Mouse (Mus musculus): Measurements from ENCODE around the gene Tirap. TPM values are rescaled to one million over a fixed set of nuclear protein-coding genes. Genes with fewer than 3 reads are reported as not detected.
"Not testable (repeated sequence)": the region's sequence is repeated elsewhere in the genome, so short reads cannot be mapped to it uniquely, and the experiment has no call there.

Gene Tirap
- polyA plus RNA-seq, 1 experiment from 2014 or later: 19.6 TPM

DNA sequence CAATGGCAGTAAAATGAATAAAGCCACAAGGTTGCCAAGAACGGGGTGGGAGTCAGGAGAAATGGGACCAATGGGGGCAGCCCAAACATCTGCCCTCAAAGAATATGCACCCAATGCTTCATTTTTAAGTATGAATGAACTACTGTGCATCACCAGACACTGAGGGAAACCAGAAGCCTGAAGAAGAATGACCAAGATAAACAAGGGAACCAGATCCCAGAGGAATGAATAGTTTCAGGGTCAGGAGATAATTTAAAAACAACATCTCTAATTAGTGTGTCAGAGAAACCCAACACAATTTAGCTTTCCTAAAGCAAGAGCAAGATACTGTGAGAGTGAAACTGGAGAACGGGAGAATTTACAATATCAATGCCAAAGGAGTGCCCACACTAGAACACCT, 39.4 kb downstream of the Tirap start:
- H3K9me3 ChIP-seq (replicated peaks): no peaks in the 10 kb centered on the region

DNA sequence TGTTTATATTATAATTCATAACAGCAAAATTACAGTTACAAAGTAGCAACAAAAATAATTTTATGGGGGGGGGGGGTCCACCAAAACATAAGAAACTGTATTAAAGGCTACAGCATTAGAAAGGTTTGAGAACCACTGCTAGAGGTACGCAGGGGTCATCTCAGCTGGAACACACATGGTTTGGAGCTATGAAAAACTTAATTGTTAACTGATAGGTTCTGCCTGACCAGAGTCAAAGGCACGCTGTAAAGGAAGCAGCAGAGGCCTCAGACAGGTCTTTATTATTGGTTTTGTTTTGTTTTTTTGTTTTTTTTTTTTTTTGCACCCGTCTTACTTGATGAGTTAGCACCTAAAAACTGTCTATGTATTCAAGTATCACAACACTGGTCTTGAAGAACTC, 41.6 kb downstream of the Tirap start:
- Histone ChIP-seq H3K4me1 (no peaks in the 10 kb centered on the region), H3K27me3 (ENCODE audit: low read depth, poor library complexity, severe bottlenecking) (no peaks in the 10 kb centered on the region), H3K4me3 (no peak overlapping the region), H3K9me3 (replicated peaks) (no peaks in the 10 kb centered on the region), H3K36me3 (peaks cover 25% of the 10 kb centered on the region), H3K27ac (replicated peaks) (no peak overlapping the region)
- 86% methylated on average over 3 of the region's 3 CpGs for WGBS
- DNase-seq (ENCODE audit: low spot score): no peak

More for the DNA sequence above, 39.4 kb downstream of the Tirap start:
- no peaks in the 10 kb centered on the region for H3K27me3 ChIP-seq (ENCODE audit: low read depth, poor library complexity, severe bottlenecking)
- peaks cover 34% of the 10 kb centered on the region for H3K36me3 ChIP-seq
- H3K4me3 ChIP-seq: no peak overlapping the region
- H3K27ac ChIP-seq (replicated peaks): no peak overlapping the region
- DNase-seq (ENCODE audit: low spot score): no peak
- 90% methylated on average over 2 of the region's 2 CpGs for WGBS
- no peaks in the 10 kb centered on the region for H3K4me1 ChIP-seq

DNA sequence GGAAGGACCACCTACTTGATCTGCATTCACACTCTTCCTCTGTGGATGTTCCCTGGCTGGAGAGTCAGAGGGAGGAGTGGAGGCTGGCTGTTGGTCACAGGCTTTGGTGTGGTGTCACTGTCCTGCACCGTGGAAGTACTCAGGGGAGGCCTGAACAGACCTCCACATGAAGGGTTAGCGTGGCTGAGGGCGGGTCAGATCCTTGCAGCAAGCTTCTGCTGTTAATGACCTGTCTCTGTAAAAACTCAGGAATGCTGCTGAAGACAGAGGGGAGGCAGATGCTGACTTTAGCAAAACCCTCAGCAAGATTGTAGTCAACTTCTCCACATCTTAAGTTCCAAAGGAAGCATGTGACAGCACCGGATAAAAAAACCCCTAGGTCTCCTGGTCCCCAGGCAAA, 43.2 kb downstream of the Tirap start:
- peaks cover 12% of the 10 kb centered on the region for H3K36me3 ChIP-seq
- H3K27me3 ChIP-seq (ENCODE audit: low read depth, poor library complexity, severe bottlenecking): no peaks in the 10 kb centered on the region
- DNase-seq (ENCODE audit: low spot score): no peak
- WGBS: 83% methylated on average over 4 of the region's 4 CpGs
- no peak overlapping the region for H3K4me3 ChIP-seq
- H3K4me1 ChIP-seq: no peaks in the 10 kb centered on the region
- H3K27ac ChIP-seq (replicated peaks): no peak overlapping the region
- H3K9me3 ChIP-seq (replicated peaks): no peaks in the 10 kb centered on the region

GRCm38 (mm10) chr9:35156002-35156710, 43.9 kb downstream of the Tirap start:
- H3K4me1 ChIP-seq: no peaks in the 10 kb centered on the region
- H3K36me3 ChIP-seq: peaks cover 9% of the 10 kb centered on the region
- no peak for DNase-seq (ENCODE audit: low spot score)
- 93% methylated on average over 5 of the region's 5 CpGs for WGBS
- H3K4me3 ChIP-seq: no peak overlapping the region
- H3K9me3 ChIP-seq (replicated peaks): no peaks in the 10 kb centered on the region
- H3K27ac ChIP-seq (replicated peaks): no peak overlapping the region
- no peaks in the 10 kb centered on the region for H3K27me3 ChIP-seq (ENCODE audit: low read depth, poor library complexity, severe bottlenecking)

DNA sequence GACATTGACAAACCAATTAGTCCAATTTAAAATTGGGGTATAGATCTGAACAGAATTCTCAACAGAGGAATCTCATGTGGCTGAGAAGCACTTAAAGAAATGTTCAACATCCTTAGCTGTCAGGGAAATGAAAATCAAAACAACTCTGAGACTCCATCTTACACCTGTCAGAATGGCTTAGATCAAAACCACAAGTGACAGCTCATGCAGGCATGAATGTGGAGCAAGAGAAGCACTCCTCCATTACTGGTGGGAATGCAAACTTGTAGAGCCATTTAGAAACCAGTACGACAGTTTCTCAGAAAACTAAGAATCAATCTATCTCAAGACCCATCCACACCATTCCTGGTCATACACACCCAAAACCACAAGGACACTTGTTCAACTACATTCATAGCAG, 47.2 kb downstream of the Tirap start:
- Histone ChIP-seq H3K27ac (replicated peaks) (no peak overlapping the region), H3K9me3 (replicated peaks) (no peaks in the 10 kb centered on the region), H3K36me3 (peaks cover 9% of the 10 kb centered on the region), H3K4me3 (no peak overlapping the region), H3K4me1 (no peaks in the 10 kb centered on the region), H3K27me3 (ENCODE audit: low read depth, poor library complexity, severe bottlenecking) (no peaks in the 10 kb centered on the region)
- 95% methylated on average over 1 of the region's 1 CpGs for WGBS
- DNase-seq (ENCODE audit: low spot score): no peak

DNA sequence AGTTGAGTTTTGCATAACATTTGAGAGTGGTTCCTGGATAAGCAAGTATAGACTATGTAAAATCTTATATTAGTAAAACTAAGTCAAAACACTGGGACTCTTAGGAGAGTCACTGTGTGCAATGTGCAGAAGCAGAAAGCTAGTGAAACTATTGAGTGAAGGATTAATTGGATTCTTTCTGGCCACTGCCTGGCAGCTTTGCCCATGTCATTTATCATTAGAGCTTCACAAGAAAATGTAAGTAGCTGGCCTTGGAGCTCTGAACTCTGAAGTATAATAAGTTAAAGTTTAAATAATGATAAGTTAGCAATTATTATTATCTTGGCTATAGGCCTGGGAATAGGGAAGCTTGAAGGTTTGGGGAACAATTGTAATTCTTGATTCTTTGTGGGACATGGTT, 51.3 kb downstream of the Tirap start:
- H3K27ac ChIP-seq (replicated peaks); DNase-seq (ENCODE audit: low spot score); H3K9me3 ChIP-seq (replicated peaks); H3K27me3 ChIP-seq (ENCODE audit: low read depth, poor library complexity, severe bottlenecking); H3K4me3 ChIP-seq; H3K36me3 ChIP-seq; H3K4me1 ChIP-seq: not testable (repeated sequence)

DNA sequence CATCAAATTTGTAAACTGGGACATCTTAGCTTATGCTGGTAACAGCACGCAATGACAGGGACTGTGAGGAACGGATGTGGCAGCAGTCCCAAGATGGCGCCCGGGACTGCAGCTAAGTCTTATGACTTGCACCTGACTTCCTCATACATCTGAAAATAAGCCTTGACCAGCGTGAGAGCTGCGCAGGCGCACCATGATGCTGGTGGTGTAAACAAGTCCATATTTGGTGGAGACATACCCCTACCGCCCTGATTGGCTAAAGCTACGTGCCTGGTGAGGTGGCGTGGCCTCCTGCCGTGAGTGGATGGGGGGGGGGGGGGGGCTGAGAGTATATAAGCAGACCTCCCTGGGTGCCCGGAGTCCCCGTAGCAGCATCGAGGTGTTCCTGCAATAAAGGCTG, 52.8 kb downstream of the Tirap start:
- not testable (repeated sequence) for H3K9me3 ChIP-seq (replicated peaks); H3K4me3 ChIP-seq; H3K4me1 ChIP-seq; H3K27me3 ChIP-seq (ENCODE audit: low read depth, poor library complexity, severe bottlenecking); H3K36me3 ChIP-seq; H3K27ac ChIP-seq (replicated peaks); DNase-seq (ENCODE audit: low spot score)
- 95% methylated on average over 14 of the region's 14 CpGs for WGBS

- Histone ChIP-seq H3K9me3 (replicated peaks) (no peaks in the 10 kb centered on the region), H3K36me3 (0 out of 2 replicates have a peak, but pooled peaks cover 2% of the 10 kb centered on the region), H3K27me3 (ENCODE audit: low read depth, poor library complexity, severe bottlenecking) (no peaks in the 10 kb centered on the region), H3K27ac (replicated peaks) (no peak overlapping the region), H3K4me3 (no peak overlapping the region), H3K4me1 (no peaks in the 10 kb centered on the region)
- 82% methylated on average over 1 of the region's 1 CpGs for WGBS
- DNase-seq (ENCODE audit: low spot score): no peak
Measured at GRCm38 (mm10) chr9:35145829-35146228, 54.3 kb downstream of the Tirap start.

- H3K9me3 ChIP-seq (replicated peaks): no peaks in the 10 kb centered on the region
- H3K27me3 ChIP-seq (ENCODE audit: low read depth, poor library complexity, severe bottlenecking): no peaks in the 10 kb centered on the region
- no peaks in the 10 kb centered on the region for H3K4me1 ChIP-seq
- 0 out of 2 replicates have a peak, but pooled peaks cover 2% of the 10 kb centered on the region for H3K36me3 ChIP-seq
- H3K4me3 ChIP-seq: no peak overlapping the region
- WGBS: 91% methylated on average over 9 of the region's 9 CpGs
- DNase-seq (ENCODE audit: low spot score): no peak
- H3K27ac ChIP-seq (replicated peaks): no peak overlapping the region
Measured at GRCm38 (mm10) chr9:35145118-35145517, 55.0 kb downstream of the Tirap start.

DNA sequence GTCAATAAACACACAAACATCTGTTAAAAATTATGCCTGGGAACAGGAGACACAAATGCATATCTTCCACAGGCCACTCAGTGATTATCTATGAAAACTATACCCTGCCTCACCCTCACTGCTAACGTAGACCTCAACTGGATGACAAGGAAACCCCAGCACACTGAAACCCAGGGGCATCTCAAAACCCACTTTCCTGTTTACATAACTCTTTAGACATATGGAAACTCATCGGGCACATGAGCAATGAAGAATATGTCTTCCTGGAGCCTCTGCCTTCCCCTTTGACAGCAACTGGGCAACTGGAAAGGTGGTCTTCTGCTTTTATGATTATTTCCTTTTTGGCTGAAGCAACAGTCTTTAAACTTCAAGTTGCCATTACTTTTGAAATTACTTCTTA, 57.9 kb downstream of the Tirap start:
- no peak overlapping the region for H3K4me3 ChIP-seq
- no peak for DNase-seq (ENCODE audit: low spot score)
- WGBS: 83% methylated on average over 2 of the region's 2 CpGs

DNA sequence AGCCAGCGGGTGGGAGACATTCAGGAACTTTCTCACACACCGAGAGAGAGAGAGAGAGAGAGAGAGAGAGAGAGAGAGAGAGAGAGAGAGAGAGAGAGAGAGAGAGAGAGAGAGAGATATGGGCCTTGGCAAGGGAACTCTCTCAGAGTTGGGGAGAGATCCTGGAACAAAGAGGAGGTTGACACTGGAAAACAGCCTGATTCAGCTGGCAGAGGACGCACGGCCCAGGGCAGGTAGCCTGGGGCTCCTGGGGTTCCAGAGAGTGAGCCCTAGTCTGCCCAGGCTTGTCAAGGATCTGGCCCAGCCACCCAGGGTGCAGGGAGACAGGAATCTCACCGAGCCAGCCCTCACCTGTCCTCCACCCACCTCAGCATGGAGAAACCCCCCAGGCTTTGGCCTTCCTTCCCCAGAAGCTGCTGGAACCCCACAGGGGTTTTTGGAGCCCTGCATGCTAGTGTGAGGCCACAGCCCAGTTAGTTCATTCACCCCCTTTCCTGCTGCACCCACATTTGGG, 60.8 kb downstream of the Tirap start:
- DNase-seq (ENCODE audit: low spot score): no peak
- H3K36me3 ChIP-seq: peaks cover 20% of the 10 kb centered on the region
- no peaks in the 10 kb centered on the region for H3K27me3 ChIP-seq (ENCODE audit: low read depth, poor library complexity, severe bottlenecking)
- no peaks in the 10 kb centered on the region for H3K9me3 ChIP-seq (replicated peaks)
- 0 out of 2 replicates have a peak overlapping the region, but pooled peaks have one; percentile 55 for H3K27ac ChIP-seq (replicated peaks)
- H3K4me3 ChIP-seq: no peak overlapping the region
- H3K4me1 ChIP-seq: peaks cover 9% of the 10 kb centered on the region; the same call in 1 of the 2 replicates
- WGBS: 84% methylated on average over 5 of the region's 5 CpGs

More for the DNA sequence above, 57.9 kb downstream of the Tirap start:
- Histone ChIP-seq H3K27ac (replicated peaks) (no peak overlapping the region), H3K4me1 (peaks cover 9% of the 10 kb centered on the region; the same call in 1 of the 2 replicates), H3K36me3 (0 out of 2 replicates have a peak, but pooled peaks cover 2% of the 10 kb centered on the region), H3K27me3 (ENCODE audit: low read depth, poor library complexity, severe bottlenecking) (no peaks in the 10 kb centered on the region), H3K9me3 (replicated peaks) (no peaks in the 10 kb centered on the region)

DNA sequence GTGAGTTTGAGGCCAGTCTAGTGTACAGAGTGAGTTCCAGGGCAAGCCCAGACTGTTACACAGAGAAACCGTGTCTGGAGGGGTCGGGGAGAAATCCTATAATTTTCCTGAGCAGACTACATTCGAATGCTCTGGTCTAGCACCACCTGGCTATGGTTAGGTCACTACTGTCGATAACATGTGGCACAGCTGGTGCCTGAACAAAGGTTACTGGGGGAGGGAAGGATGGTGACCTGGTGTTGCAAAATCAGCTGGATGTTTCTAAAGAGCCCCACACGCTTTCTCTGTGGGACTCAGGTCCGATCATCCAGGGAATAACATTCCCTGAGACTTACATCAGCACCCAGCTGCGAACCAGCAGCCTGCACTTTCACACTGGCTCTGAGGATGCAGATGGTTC, 62.1 kb downstream of the Tirap start:
- H3K27ac ChIP-seq (replicated peaks): no peak overlapping the region
- peaks cover 9% of the 10 kb centered on the region; the same call in 1 of the 2 replicates for H3K4me1 ChIP-seq

GRCm38 (mm10) chr9:35135575-35135974, 64.5 kb downstream of the Tirap start:
- H3K36me3 ChIP-seq: peaks cover 20% of the 10 kb centered on the region
- 88% methylated on average over 6 of the region's 6 CpGs for WGBS
- H3K4me1 ChIP-seq: peaks cover 9% of the 10 kb centered on the region; the same call in 1 of the 2 replicates
- no peak for DNase-seq (ENCODE audit: low spot score)
- H3K27me3 ChIP-seq (ENCODE audit: low read depth, poor library complexity, severe bottlenecking): no peaks in the 10 kb centered on the region
- H3K4me3 ChIP-seq: no peak overlapping the region
- no peaks in the 10 kb centered on the region for H3K9me3 ChIP-seq (replicated peaks)
- no peak overlapping the region for H3K27ac ChIP-seq (replicated peaks)

More for the DNA sequence above, 62.1 kb downstream of the Tirap start:
- no peak for DNase-seq (ENCODE audit: low spot score)
- Histone ChIP-seq H3K27me3 (ENCODE audit: low read depth, poor library complexity, severe bottlenecking) (no peaks in the 10 kb centered on the region), H3K9me3 (replicated peaks) (no peaks in the 10 kb centered on the region), H3K4me3 (no peak overlapping the region), H3K36me3 (peaks cover 20% of the 10 kb centered on the region)
- 80% methylated on average over 7 of the region's 7 CpGs for WGBS
